Mouse (Mus musculus): ENCODE measurements around the gene Paqr3. TPM values are rescaled to one million over a fixed set of nuclear protein-coding genes. Genes with fewer than 3 reads are reported as not detected.

Gene Paqr3
- polyA plus RNA-seq, 1 experiment from 2014 or later, result 5.3 TPM

DNA sequence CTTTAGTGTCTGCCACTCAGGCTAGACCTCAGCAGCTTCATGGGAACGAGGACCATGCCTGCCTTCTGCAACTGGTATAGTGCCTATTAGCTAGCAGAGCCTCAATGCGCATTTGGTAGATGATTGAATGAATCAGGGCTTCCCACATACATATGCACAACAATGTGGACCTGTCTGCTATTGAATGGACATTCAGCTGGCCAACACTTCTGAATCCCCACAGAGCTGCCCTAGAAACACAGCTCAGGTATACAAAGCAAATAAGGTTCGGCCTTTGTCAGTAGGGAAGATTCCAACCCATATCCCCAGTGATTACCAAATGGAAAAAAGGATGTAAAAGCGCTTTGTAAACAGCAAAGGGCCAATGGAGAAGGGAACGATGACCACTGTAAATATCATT is 699 bp downstream of the Paqr3 start:
- Histone ChIP-seq H3K4me2 (replicated peaks; ENCODE audit: low read depth, low read length) (peak overlapping the region; percentile 63), H3K9me3 (ENCODE audit: control insufficient read depth, low read length) (no peaks in the 10 kb centered on the region), H3K36me3 (ENCODE audit: control insufficient read depth, insufficient read depth, low read length) (no peaks in the 10 kb centered on the region), H3K27ac (ENCODE audit: low read depth, low read length) (no peak overlapping the region), H3K4me3 (ENCODE audit: low read length) (peak overlapping the region; percentile 55), H3K9ac (ENCODE audit: low read depth, low read length) (peak overlapping the region; percentile 52), H3K4me1 (ENCODE audit: control insufficient read depth, insufficient read depth, low read length) (no peaks in the 10 kb centered on the region), H3K27me3 (ENCODE audit: control insufficient read depth, insufficient read depth, low read length) (no peaks in the 10 kb centered on the region)
- ATAC-seq (ENCODE audit: low FRiP score, low TSS enrichment), result no peak
- 17% methylated on average over 5 of the region's 5 CpGs for WGBS

DNA sequence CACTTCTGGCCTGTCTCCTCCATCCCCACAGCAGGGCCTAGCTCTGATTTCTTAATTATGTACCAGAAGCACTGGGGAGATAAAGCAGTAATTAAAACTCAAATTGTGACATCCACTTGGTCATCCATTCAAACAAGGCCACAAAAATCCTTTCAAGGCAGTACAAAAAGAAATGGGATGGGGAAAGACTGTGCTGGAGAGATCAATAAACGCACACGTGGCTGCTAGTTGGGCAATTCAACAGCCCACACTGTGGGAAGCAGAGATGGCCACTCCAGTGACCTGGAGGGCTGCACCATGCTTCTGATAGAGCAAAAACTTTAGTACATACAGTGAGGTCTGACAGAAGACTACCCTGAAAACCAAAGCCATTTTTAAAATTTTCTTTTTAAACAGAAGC is 1.3 kb downstream of the Paqr3 start:
- Histone ChIP-seq H3K27ac (ENCODE audit: low read depth, low read length) (no peak overlapping the region), H3K9me3 (ENCODE audit: control insufficient read depth, low read length) (no peaks in the 10 kb centered on the region), H3K36me3 (ENCODE audit: control insufficient read depth, insufficient read depth, low read length) (no peaks in the 10 kb centered on the region), H3K4me1 (ENCODE audit: control insufficient read depth, insufficient read depth, low read length) (no peaks in the 10 kb centered on the region), H3K9ac (ENCODE audit: low read depth, low read length) (no peak overlapping the region), H3K4me2 (replicated peaks; ENCODE audit: low read depth, low read length) (no peak overlapping the region), H3K27me3 (ENCODE audit: control insufficient read depth, insufficient read depth, low read length) (no peaks in the 10 kb centered on the region), H3K4me3 (ENCODE audit: low read length) (no peak overlapping the region)
- no peak for ATAC-seq (ENCODE audit: low FRiP score, low TSS enrichment)
- 30% methylated on average over 2 of the region's 2 CpGs for WGBS

DNA sequence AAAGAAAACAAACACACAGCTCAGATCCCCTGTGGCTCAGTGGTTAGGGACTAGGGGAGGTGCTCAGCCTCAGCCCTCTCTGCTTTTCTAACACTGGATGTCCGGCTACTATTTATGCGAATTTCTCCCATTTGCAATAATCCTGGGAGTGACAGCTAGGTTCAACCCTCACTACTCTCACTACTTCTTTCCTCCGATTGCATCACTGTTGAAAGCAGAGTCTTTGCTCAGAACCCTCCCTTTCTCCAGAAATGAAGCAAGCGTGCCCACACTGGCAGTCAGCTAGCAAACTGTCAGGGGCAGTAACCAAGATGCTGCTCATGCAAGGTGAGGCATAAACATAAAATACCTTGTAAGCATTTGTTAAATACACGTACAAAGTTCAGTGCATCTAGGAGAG is 3.1 kb downstream of the Paqr3 start:
- no peak overlapping the region for H3K4me2 ChIP-seq (replicated peaks; ENCODE audit: low read depth, low read length)
- H3K9me3 ChIP-seq (ENCODE audit: control insufficient read depth, low read length), result no peaks in the 10 kb centered on the region
- no peak overlapping the region for H3K9ac ChIP-seq (ENCODE audit: low read depth, low read length)
- no peak overlapping the region for H3K27ac ChIP-seq (ENCODE audit: low read depth, low read length)
- ATAC-seq (ENCODE audit: low FRiP score, low TSS enrichment), result no peak
- H3K4me1 ChIP-seq (ENCODE audit: control insufficient read depth, insufficient read depth, low read length), result no peaks in the 10 kb centered on the region
- no peaks in the 10 kb centered on the region for H3K36me3 ChIP-seq (ENCODE audit: control insufficient read depth, insufficient read depth, low read length)
- H3K4me3 ChIP-seq (ENCODE audit: low read length), result no peak overlapping the region
- no peaks in the 10 kb centered on the region for H3K27me3 ChIP-seq (ENCODE audit: control insufficient read depth, insufficient read depth, low read length)
- 90% methylated on average over 5 of the region's 5 CpGs for WGBS

DNA sequence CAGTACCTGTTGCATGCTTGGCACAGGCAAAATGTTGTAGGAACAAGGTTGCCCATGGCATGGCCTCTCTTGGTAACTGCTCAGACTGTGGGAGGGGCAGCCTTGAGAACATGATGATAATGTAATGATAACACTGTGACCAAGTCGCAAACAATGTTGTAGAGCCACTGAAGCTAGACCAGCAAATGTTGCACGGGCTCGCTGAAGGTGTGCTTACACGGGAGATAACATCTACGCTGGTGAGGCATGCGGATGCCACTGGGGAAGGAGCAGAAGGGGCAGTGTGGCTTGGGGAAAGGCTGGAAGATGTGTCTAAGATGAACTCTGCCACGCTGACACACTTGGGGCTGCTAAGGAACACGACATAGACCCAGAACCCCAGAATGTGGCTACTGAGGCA is 11.4 kb downstream of the Paqr3 start:
- Histone ChIP-seq H3K9me3 (ENCODE audit: control insufficient read depth, low read length) (no peaks in the 10 kb centered on the region), H3K4me3 (ENCODE audit: low read length) (no peak overlapping the region), H3K27me3 (ENCODE audit: control insufficient read depth, insufficient read depth, low read length) (no peaks in the 10 kb centered on the region), H3K9ac (ENCODE audit: low read depth, low read length) (no peak overlapping the region), H3K4me1 (ENCODE audit: control insufficient read depth, insufficient read depth, low read length) (no peaks in the 10 kb centered on the region), H3K4me2 (replicated peaks; ENCODE audit: low read depth, low read length) (no peak overlapping the region), H3K27ac (ENCODE audit: low read depth, low read length) (no peak overlapping the region), H3K36me3 (ENCODE audit: control insufficient read depth, insufficient read depth, low read length) (no peaks in the 10 kb centered on the region)
- no peak for ATAC-seq (ENCODE audit: low FRiP score, low TSS enrichment)
- 80% methylated on average over 8 of the region's 8 CpGs for WGBS

DNA sequence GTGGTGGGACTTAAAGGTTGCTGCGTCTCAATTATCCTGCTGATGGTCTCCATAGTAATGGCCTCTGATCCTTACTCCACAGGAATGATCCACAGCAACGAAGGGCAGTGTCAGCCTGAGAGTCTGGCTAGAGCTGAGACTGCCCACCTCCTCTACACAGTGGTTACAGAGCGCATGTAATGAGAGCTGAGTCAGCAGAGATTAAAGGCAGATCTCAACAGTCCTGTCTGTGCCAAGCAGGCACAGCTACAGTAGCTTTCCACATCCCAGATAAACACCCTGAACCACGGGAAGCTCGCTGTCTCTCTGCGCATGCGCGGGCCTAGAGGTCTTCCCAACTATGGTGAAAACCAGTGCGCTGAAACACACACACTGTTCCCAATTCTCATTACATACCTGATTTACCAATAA is 13.8 kb downstream of the Paqr3 start:
- Histone ChIP-seq H3K9ac (ENCODE audit: low read depth, low read length) (no peak overlapping the region), H3K9me3 (ENCODE audit: control insufficient read depth, low read length) (no peaks in the 10 kb centered on the region), H3K27me3 (ENCODE audit: control insufficient read depth, insufficient read depth, low read length) (no peaks in the 10 kb centered on the region), H3K4me1 (ENCODE audit: control insufficient read depth, insufficient read depth, low read length) (no peaks in the 10 kb centered on the region), H3K4me3 (ENCODE audit: low read length) (no peak overlapping the region), H3K27ac (ENCODE audit: low read depth, low read length) (no peak overlapping the region), H3K36me3 (ENCODE audit: control insufficient read depth, insufficient read depth, low read length) (no peaks in the 10 kb centered on the region), H3K4me2 (replicated peaks; ENCODE audit: low read depth, low read length) (no peak overlapping the region)
- WGBS, result 62% methylated on average over 9 of the region's 9 CpGs
- peak; percentile 76; the same call in 1 of the 2 replicates for ATAC-seq (ENCODE audit: low FRiP score, low TSS enrichment)

DNA sequence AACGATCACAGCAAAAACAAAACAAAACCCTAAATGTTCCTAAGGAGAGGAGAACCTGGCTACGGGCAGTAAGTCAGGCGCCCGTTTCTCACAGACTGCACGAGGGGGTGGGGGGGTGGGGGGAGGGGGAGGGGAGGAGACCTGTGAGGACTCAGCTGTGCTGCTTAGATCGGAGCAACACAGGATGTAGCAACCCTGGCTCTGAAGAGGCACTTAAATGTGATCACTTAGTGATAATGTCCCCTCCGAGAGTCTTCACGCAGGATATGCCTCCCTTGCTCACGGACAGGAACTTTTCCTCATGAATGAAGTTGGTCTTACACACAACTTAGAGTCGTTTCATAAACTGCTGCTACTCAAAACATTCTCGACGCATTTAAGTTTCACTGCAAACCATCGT is 16.1 kb downstream of the Paqr3 start:
- Histone ChIP-seq H3K4me1 (ENCODE audit: control insufficient read depth, insufficient read depth, low read length) (no peaks in the 10 kb centered on the region), H3K27me3 (ENCODE audit: control insufficient read depth, insufficient read depth, low read length) (no peaks in the 10 kb centered on the region), H3K36me3 (ENCODE audit: control insufficient read depth, insufficient read depth, low read length) (no peaks in the 10 kb centered on the region), H3K9me3 (ENCODE audit: control insufficient read depth, low read length) (no peaks in the 10 kb centered on the region), H3K4me3 (ENCODE audit: low read length) (no peak overlapping the region), H3K27ac (ENCODE audit: low read depth, low read length) (no peak overlapping the region), H3K4me2 (replicated peaks; ENCODE audit: low read depth, low read length) (no peak overlapping the region), H3K9ac (ENCODE audit: low read depth, low read length) (no peak overlapping the region)
- WGBS, result 57% methylated on average over 13 of the region's 13 CpGs
- ATAC-seq (ENCODE audit: low FRiP score, low TSS enrichment), result no peak; the same call in 1 of the 2 replicates

DNA sequence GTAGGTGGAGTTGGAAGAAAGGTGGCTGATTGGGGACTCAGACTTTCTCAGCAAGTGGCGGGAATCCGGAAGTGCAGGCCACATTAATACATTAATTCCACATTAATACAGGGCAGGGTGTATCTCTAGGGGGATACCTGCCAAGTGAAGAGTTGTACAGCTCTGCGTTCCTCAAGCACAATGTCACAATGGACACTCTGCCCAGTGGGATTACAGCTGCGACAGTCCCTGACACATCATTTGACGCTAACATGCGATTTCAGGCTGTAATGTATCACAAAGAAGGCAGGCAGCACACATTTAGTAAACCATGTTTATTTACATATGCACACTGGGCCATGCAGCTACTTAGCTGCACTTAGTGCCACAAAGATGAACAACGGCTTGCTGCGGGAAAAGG is 18.4 kb downstream of the Paqr3 start:
- no peak overlapping the region for H3K27ac ChIP-seq (ENCODE audit: low read depth, low read length)
- no peak overlapping the region for H3K4me3 ChIP-seq (ENCODE audit: low read length)
- no peak overlapping the region for H3K9ac ChIP-seq (ENCODE audit: low read depth, low read length)
- H3K36me3 ChIP-seq (ENCODE audit: control insufficient read depth, insufficient read depth, low read length), result no peaks in the 10 kb centered on the region; the same call in 1 of the 2 replicates
- no peak overlapping the region for H3K4me2 ChIP-seq (replicated peaks; ENCODE audit: low read depth, low read length)
- 84% methylated on average over 8 of the region's 8 CpGs for WGBS
- H3K9me3 ChIP-seq (ENCODE audit: control insufficient read depth, low read length), result no peaks in the 10 kb centered on the region
- no peaks in the 10 kb centered on the region for H3K4me1 ChIP-seq (ENCODE audit: control insufficient read depth, insufficient read depth, low read length)
- ATAC-seq (ENCODE audit: low FRiP score, low TSS enrichment), result no peak
- no peaks in the 10 kb centered on the region for H3K27me3 ChIP-seq (ENCODE audit: control insufficient read depth, insufficient read depth, low read length)

DNA sequence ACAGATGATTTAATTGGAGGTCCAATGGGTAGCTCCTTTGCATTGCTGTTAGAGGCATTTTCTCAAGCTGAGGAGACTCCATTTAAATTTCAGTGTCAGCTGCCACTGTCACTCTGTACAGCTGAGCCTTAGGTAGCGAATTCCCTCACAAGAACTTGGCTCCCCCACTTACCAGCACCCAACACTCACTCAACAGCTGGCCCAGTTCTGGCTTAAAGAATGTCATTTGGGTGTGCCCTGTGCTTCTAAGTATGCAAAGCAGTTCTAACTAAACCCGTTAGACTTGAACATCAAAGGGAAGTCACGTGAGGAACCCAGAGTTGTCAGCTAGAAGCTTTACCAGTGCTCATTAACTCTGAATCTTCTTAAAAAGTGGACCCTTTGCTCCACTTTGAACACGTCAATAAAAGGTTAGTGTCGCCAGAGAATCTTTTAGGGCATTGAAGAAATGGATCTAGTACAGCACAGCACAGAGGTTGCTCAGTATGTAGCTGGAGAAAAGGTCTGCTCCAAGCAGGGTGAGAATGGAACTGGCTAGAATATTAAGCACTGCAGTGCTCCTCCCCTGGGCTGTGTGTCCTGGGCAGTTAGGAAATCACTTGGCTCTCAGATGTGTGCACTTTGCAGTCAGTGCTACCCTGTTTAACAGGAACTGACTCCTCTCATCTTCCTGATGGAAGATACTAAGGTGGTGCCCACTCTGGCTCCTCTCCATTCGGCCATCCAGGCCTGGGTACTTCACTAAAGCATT is 21.2 kb downstream of the Paqr3 start:
- Histone ChIP-seq H3K4me3 (ENCODE audit: low read length) (no peak overlapping the region), H3K27ac (ENCODE audit: low read depth, low read length) (no peak overlapping the region), H3K9me3 (ENCODE audit: control insufficient read depth, low read length) (no peaks in the 10 kb centered on the region), H3K4me1 (ENCODE audit: control insufficient read depth, insufficient read depth, low read length) (no peaks in the 10 kb centered on the region), H3K4me2 (replicated peaks; ENCODE audit: low read depth, low read length) (no peak overlapping the region), H3K27me3 (ENCODE audit: control insufficient read depth, insufficient read depth, low read length) (no peaks in the 10 kb centered on the region), H3K9ac (ENCODE audit: low read depth, low read length) (no peak overlapping the region), H3K36me3 (ENCODE audit: control insufficient read depth, insufficient read depth, low read length) (peaks cover 12% of the 10 kb centered on the region)
- ATAC-seq (ENCODE audit: low FRiP score, low TSS enrichment), result no peak
- WGBS, result 66% methylated on average over 6 of the region's 6 CpGs

DNA sequence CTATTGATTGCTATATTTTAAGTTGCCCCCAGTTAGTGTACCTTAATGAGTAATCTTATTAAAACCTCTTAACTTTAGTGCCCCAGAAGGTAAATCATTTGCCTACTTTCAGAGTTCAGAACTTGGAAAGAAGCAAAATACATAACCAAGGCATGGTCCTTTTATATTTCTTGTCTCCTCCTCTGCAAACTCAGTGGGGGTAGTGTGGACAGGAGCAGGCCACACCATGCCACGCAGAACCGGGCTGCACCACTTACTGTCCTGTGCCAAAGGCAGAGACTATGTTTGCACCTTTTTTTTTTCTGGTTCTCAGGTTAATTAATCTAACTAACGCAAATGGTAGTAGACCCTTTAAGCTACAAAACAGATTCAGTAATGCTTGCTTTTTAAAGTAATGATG is 22.0 kb downstream of the Paqr3 start:
- Histone ChIP-seq H3K4me1 (ENCODE audit: control insufficient read depth, insufficient read depth, low read length) (no peaks in the 10 kb centered on the region), H3K4me3 (ENCODE audit: low read length) (no peak overlapping the region), H3K9me3 (ENCODE audit: control insufficient read depth, low read length) (no peaks in the 10 kb centered on the region), H3K27me3 (ENCODE audit: control insufficient read depth, insufficient read depth, low read length) (no peaks in the 10 kb centered on the region), H3K36me3 (ENCODE audit: control insufficient read depth, insufficient read depth, low read length) (peaks cover 17% of the 10 kb centered on the region), H3K4me2 (replicated peaks; ENCODE audit: low read depth, low read length) (no peak overlapping the region), H3K9ac (ENCODE audit: low read depth, low read length) (no peak overlapping the region), H3K27ac (ENCODE audit: low read depth, low read length) (no peak overlapping the region)
- 82% methylated on average over 3 of the region's 3 CpGs for WGBS
- ATAC-seq (ENCODE audit: low FRiP score, low TSS enrichment), result no peak
